Mouse (Mus musculus): ENCODE measurements at regions not wholly inside any gene's neighbourhood (a gene's known extent, or its start where the extent isn't known, plus 50 kb on each side); places are given as distances from the start of the nearest gene placed in this dataset.

GRCm38 (mm10) chr6:140102043-140102442, 60.8 kb upstream of the Plcz1 start:
- no peak for DNase-seq (ENCODE audit: low spot score in 2 of 2)

DNA sequence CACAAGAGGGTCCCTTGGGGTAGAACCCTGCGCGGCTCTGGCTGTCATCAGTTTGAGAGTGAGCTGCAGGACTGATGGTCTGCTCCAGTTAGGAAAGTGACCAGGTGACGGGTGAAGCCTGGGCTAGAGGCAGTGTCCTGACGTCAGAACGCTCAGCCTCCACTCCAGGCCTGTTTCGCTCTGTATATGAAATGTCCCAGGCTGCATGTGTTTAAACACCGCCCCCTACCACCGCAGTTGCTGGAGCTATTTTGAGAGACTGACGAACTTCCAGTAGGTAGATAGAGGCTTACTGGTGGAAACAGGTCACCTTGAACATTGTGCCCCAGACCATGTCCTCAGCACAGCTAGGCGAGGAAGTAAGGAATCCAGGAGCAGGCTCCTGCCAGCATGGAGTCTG, 54.2 kb upstream of the Plcz1 start:
- DNase-seq (ENCODE audit: low spot score in 2 of 2), result no peak
